Mouse (Mus musculus) heart, embryonic 14.5 days (tissue): Measurements from ENCODE around the gene Mecom. TPM values are rescaled to one million over a fixed set of nuclear protein-coding genes. Genes with fewer than 3 reads are reported as not detected.
A peak's percentile ranks its signal among the peaks of the same experiment; 100 is the strongest.

Source experiments
- ATAC-seq: fragments of 200-750 bp; cut with Nextera tagmentation; 2 replicates; pipeline ENCODE4 v1.8.0; 2017; ENCODE audit warnings: low read depth, moderate TSS enrichment; ENCODE audit not compliant: insufficient number of reproducible peaks, insufficient read depth, low FRiP score
- H3K27ac ChIP-seq, 2 experiments: fragments of 200-500 bp in 1 of 2; fragments of 300-500 bp in 1 of 2; sonication (generic) in 1 of 2; replicated peaks in 1 of 2; 2 replicates each; pipeline ENCODE4 v1.5.1; 2012 to 2014; ENCODE audit warnings: low read depth in 2 of 2, low read length in 2 of 2, control low read depth in 1 of 2, mild to moderate bottlenecking in 1 of 2, mixed read lengths in 1 of 2; ENCODE audit not compliant: control insufficient read depth in 1 of 2, insufficient read depth in 1 of 2
- H3K27me3 ChIP-seq: fragments of 300-500 bp; sonication (generic); 2 replicates; pipeline ENCODE4 v1.6.1; 2014; ENCODE audit warnings: mild to moderate bottlenecking, low read length, control low read depth; ENCODE audit not compliant: control insufficient read depth, insufficient read depth
- H3K36me3 ChIP-seq: fragments of 300-500 bp; sonication (generic); 2 replicates; pipeline ENCODE4 v1.6.1; 2014; ENCODE audit warnings: mild to moderate bottlenecking, control low read depth, low read length, mixed read lengths; ENCODE audit not compliant: control insufficient read depth, insufficient read depth
- H3K4me1 ChIP-seq, 2 experiments: fragments of 200-500 bp in 1 of 2; fragments of 300-500 bp in 1 of 2; sonication (generic) in 1 of 2; 2 replicates each; pipeline ENCODE4 v1.6.1; 2012 to 2014; ENCODE audit warnings: low read length in 2 of 2, control low read depth in 1 of 2, mixed read lengths in 1 of 2; ENCODE audit not compliant: control insufficient read depth in 2 of 2, insufficient read depth in 2 of 2
- H3K4me2 ChIP-seq: fragments of 300-500 bp; sonication (generic); 2 replicates; pipeline ENCODE4 v1.6.1; 2014; ENCODE audit warnings: mild to moderate bottlenecking, low read length
- H3K4me3 ChIP-seq, 2 experiments: fragments of 200-500 bp in 1 of 2; fragments of 300-500 bp in 1 of 2; sonication (generic) in 1 of 2; 2 replicates each; pipeline ENCODE4 v1.5.1; 2012 to 2014; ENCODE audit warnings: low read length in 2 of 2, mild to moderate bottlenecking in 2 of 2, control low read depth in 1 of 2, low read depth in 1 of 2, moderate library complexity in 1 of 2; ENCODE audit not compliant: control insufficient read depth in 1 of 2, insufficient read depth in 1 of 2
- H3K9ac ChIP-seq: fragments of 300-500 bp; sonication (generic); 2 replicates; pipeline ENCODE4 v1.6.1; 2014; ENCODE audit warnings: mild to moderate bottlenecking, low read length
- H3K9me3 ChIP-seq: fragments of 300-500 bp; sonication (generic); 2 replicates; pipeline ENCODE4 v1.6.1; 2016; ENCODE audit warnings: low read length, control low read depth; ENCODE audit not compliant: control insufficient read depth
- WGBS: fragments of 180-500 bp; shearing (Covaris S2); extraction: QIAGEN DNeasy Blood & Tissue Kit; methylation state at CpG from one replicate; pipeline ENCODE4 v1.1.7; 2014; 5-methylcytosine and 5-hydroxymethylcytosine counted together
- polyA plus RNA-seq: library from polyadenylated mRNA; unstranded; fragments of >200 nt; fragmentation: Nextera tagmentation; extraction: Ambion mirVana; gene quantifications from 2 replicates; pipeline ENCODE4 v1.2.1, GENCODE M21; 2014

Gene Mecom
- polyA plus RNA-seq, 1 experiment from 2014 or later = 23.0 TPM

GRCm38 (mm10) chr3:30260945-30261344, 286.9 kb downstream of the Mecom start:
- H3K4me1 ChIP-seq = peaks cover 6 to 11% of the 10 kb centered on the region in 2 experiments
- H3K4me3 ChIP-seq = no peak overlapping the region
- peak overlapping the region; percentile 12 to 36; a peak in 3 of 4 replicates for H3K27ac ChIP-seq
- H3K9ac ChIP-seq = no peak overlapping the region
- H3K9me3 ChIP-seq = no peaks in the 10 kb centered on the region
- ATAC-seq = no peak
- no peak overlapping the region for H3K4me2 ChIP-seq
- no peaks in the 10 kb centered on the region for H3K27me3 ChIP-seq
- H3K36me3 ChIP-seq = no peaks in the 10 kb centered on the region
- 47% methylated on average over 4 of the region's 4 CpGs for whole genome bisulfite sequencing

DNA sequence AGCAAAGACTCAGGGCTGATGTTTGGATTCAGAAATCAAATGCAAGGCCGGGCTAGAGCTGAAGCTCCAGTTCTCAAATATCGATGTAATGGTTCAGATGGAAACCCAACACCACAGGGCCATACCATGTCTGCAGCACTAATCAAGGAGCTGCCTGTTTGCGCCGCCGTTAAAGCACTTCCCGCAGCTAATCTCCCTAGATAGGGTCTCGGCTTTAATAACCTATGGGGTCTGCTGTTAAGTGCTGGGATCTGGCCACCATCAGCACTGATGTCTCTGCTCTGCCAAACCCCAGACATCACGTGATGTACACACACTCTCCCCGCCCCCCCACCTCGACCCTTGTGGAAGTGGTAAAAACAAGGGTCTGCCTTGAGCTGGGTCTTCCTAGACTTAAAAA, 289.4 kb downstream of the Mecom start:
- Histone ChIP-seq H3K27ac (peak overlapping the region; percentile 7 to 20; a peak in 1 of 4 replicates), H3K36me3 (no peaks in the 10 kb centered on the region), H3K4me2 (peak overlapping the region; percentile 40), H3K9ac (no peak overlapping the region), H3K9me3 (no peaks in the 10 kb centered on the region), H3K27me3 (no peaks in the 10 kb centered on the region), H3K4me3 (no peak overlapping the region), H3K4me1 (peaks cover 6 to 15% of the 10 kb centered on the region in 2 experiments)
- ATAC-seq = peak; percentile 26; the same call in 1 of the 2 replicates
- WGBS = 11% methylated on average over 10 of the region's 10 CpGs

DNA sequence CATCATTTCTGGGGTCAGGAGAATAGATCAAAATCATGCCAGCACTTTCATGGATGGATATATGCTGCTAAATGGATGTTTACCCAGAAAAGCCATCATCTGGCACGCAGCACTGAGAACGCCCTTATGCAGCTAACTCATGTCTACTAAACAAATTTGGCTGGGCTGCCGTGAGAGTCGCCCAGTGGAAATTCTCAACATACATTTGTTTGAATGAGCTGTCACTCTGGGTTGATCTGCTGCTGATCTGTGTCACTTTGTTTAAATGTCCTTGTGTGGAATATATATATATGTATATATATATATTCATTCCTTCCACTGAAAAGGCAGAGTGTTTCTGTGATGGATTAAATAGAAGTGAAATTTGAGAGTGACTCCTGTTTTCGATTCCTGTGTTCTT, 290.0 kb downstream of the Mecom start:
- Histone ChIP-seq H3K9ac (no peak overlapping the region), H3K27me3 (no peaks in the 10 kb centered on the region), H3K36me3 (no peaks in the 10 kb centered on the region), H3K4me3 (no peak overlapping the region), H3K4me2 (no peak overlapping the region), H3K9me3 (no peaks in the 10 kb centered on the region), H3K27ac (peak overlapping the region in 1 of 2 experiments; percentile 7; a peak in 1 of 4 replicates), H3K4me1 (peaks cover 6 to 15% of the 10 kb centered on the region in 2 experiments)
- ATAC-seq = no peak
- 68% methylated on average over 5 of the region's 5 CpGs for WGBS

DNA sequence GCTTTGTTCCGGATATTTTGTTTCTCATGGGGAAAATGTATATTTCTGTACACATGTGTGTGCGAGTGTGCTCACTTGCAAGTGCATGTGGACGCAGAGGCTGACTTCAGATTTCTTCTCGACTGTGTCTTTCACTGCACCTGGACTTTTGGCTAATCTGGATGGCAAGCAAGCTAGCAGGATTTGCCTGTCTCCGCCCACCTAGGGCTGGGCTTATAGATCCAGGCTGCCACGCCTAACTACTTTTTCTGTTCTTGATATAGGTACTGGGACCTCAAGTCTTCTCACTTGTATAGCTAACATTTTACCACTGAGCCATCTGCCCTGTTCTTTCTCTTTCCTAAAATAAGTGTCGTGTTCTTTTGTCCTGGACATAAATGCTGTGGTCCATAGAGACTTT, 290.9 kb downstream of the Mecom start:
- WGBS = 87% methylated on average over 7 of the region's 7 CpGs
- ATAC-seq = no peak
- no peaks in the 10 kb centered on the region for H3K27me3 ChIP-seq
- no peaks in the 10 kb centered on the region for H3K36me3 ChIP-seq
- no peak overlapping the region for H3K4me3 ChIP-seq
- peaks cover 6 to 15% of the 10 kb centered on the region in 2 experiments for H3K4me1 ChIP-seq
- H3K9ac ChIP-seq = no peak overlapping the region
- no peak overlapping the region for H3K27ac ChIP-seq
- no peak overlapping the region for H3K4me2 ChIP-seq
- H3K9me3 ChIP-seq = no peaks in the 10 kb centered on the region

DNA sequence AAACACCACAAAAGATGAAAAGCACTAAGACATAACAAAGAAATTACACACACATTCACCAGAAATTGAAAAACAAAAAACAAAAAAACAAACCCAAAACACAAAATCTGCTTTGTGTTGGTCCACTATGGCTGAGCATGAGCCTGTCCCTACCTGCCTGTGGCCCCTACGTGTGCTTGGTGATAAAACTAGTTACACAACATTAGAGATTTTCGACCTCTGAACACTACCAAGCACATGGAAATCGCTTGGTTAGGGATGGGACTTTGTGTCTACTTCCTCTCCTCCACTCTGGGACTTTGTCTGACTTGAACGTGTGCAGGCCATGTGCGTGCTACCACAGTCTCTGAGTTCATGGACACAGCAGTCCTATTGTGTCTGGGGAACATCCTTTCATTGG, 292.0 kb downstream of the Mecom start:
- Histone ChIP-seq H3K36me3 (no peaks in the 10 kb centered on the region), H3K27ac (no peak overlapping the region), H3K4me2 (no peak overlapping the region), H3K9me3 (no peaks in the 10 kb centered on the region), H3K9ac (no peak overlapping the region), H3K4me3 (no peak overlapping the region), H3K4me1 (peaks cover 4 to 15% of the 10 kb centered on the region in 2 experiments), H3K27me3 (no peaks in the 10 kb centered on the region)
- WGBS = 80% methylated on average over 5 of the region's 5 CpGs
- no peak for ATAC-seq

DNA sequence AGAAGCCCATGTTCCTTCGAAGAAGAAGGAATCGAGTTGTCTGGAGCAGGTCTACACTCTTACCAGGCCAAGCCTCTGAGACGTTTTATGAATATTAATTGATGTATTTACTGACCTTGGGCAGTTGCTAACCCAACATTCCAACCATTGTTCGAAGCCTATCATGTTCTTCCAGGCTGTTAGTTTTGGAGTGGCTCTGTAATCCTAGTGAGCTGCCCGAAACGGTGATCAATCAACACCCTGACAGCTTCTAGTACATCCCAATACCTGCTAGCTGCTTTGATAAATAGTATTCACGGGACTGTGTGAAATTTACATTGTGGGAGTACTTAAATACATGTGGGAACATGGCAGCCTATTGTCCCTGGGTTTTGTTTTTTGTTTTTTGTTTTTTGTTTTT, 293.4 kb downstream of the Mecom start:
- H3K4me2 ChIP-seq = no peak overlapping the region
- ATAC-seq = no peak
- H3K9me3 ChIP-seq = no peaks in the 10 kb centered on the region
- no peak overlapping the region for H3K27ac ChIP-seq
- WGBS = 29% methylated on average over 7 of the region's 7 CpGs
- no peaks in the 10 kb centered on the region for H3K36me3 ChIP-seq
- H3K27me3 ChIP-seq = no peaks in the 10 kb centered on the region
- no peak overlapping the region for H3K4me3 ChIP-seq
- no peak overlapping the region for H3K9ac ChIP-seq
- H3K4me1 ChIP-seq = peaks cover 4 to 15% of the 10 kb centered on the region in 2 experiments

- no peaks in the 10 kb centered on the region for H3K9me3 ChIP-seq
- no peaks in the 10 kb centered on the region for H3K36me3 ChIP-seq
- H3K4me3 ChIP-seq = no peak overlapping the region
- no peak for ATAC-seq
- no peak overlapping the region for H3K9ac ChIP-seq
- no peak overlapping the region for H3K4me2 ChIP-seq
- H3K27ac ChIP-seq = no peak overlapping the region
- H3K4me1 ChIP-seq = peaks cover 4 to 19% of the 10 kb centered on the region in 2 experiments
- H3K27me3 ChIP-seq = no peaks in the 10 kb centered on the region
- WGBS = 36% methylated on average over 5 of the region's 5 CpGs
These were observed 294.1 kb downstream of the Mecom start for GRCm38 (mm10) chr3:30253714-30254113.

GRCm38 (mm10) chr3:30248656-30249384, 299.0 kb downstream of the Mecom start:
- Histone ChIP-seq H3K36me3 (no peaks in the 10 kb centered on the region), H3K27ac (no peak overlapping the region), H3K9ac (no peak overlapping the region), H3K4me3 (no peak overlapping the region), H3K4me1 (peaks cover 18 to 23% of the 10 kb centered on the region in 2 experiments; a peak in 3 of 4 replicates), H3K4me2 (no peak overlapping the region), H3K27me3 (no peaks in the 10 kb centered on the region), H3K9me3 (no peaks in the 10 kb centered on the region)
- 78% methylated on average over 4 of the region's 4 CpGs for WGBS
- no peak for ATAC-seq
